Mouse (Mus musculus) liver, embryonic 14.5 days (tissue): ENCODE measurements around the gene Ifitm2. TPM values are rescaled to one million over a fixed set of nuclear protein-coding genes. Genes with fewer than 3 reads are reported as not detected.

Experiments used
- ATAC-seq: fragments of 200-750 bp; cut with Nextera tagmentation; 2 replicates; pipeline ENCODE4 v1.8.0; 2017; ENCODE audit warnings: moderate number of reproducible peaks, mild to moderate bottlenecking, moderate library complexity; ENCODE audit not compliant: insufficient read depth
- DNase-seq, 3 experiments: peaks; one replicate each; pipeline ENCODE4 v3.0.0-alpha.2; 2012 to 2013; ENCODE audit warnings: low read depth in 3 of 3, low spot score in 3 of 3
- H3K27ac ChIP-seq: fragments of 300-500 bp; sonication (generic); 2 replicates; pipeline ENCODE4 v1.5.1; 2014; ENCODE audit warnings: moderate library complexity, mild to moderate bottlenecking, control low read depth, inconsistent platforms
- H3K27me3 ChIP-seq: fragments of 300-500 bp; sonication (generic); 2 replicates; pipeline ENCODE4 v1.6.1; 2014; ENCODE audit warnings: mild to moderate bottlenecking, low read length, moderate library complexity; ENCODE audit not compliant: control insufficient read depth, insufficient read depth
- H3K36me3 ChIP-seq: fragments of 300-500 bp; sonication (generic); replicated peaks from 2 replicates; pipeline ENCODE4 v1.6.1; 2014; ENCODE audit warnings: low read depth; ENCODE audit not compliant: control insufficient read depth, insufficient read depth
- H3K4me1 ChIP-seq, 2 experiments: fragments of 200-500 bp in 1 of 2; fragments of 300-500 bp in 1 of 2; sonication (generic) in 1 of 2; replicated peaks; 2 replicates each; pipeline ENCODE4 v1.6.1; 2012 to 2014; ENCODE audit warnings: antibody characterized with exemption in 1 of 2, inconsistent platforms in 1 of 2, low read length in 1 of 2; ENCODE audit not compliant: control insufficient read depth in 2 of 2, insufficient read depth in 2 of 2
- H3K4me2 ChIP-seq: fragments of 300-500 bp; sonication (generic); 2 replicates; pipeline ENCODE4 v1.6.1; 2014; ENCODE audit warnings: low read depth, mild to moderate bottlenecking, control low read depth, moderate library complexity
- H3K4me3 ChIP-seq, 2 experiments: fragments of 200-500 bp in 1 of 2; fragments of 300-500 bp in 1 of 2; sonication (generic) in 1 of 2; 2 replicates each; pipeline ENCODE4 v1.5.1; 2012 to 2014; ENCODE audit warnings: low read depth in 2 of 2, low read length in 2 of 2, mild to moderate bottlenecking in 2 of 2, control low read depth in 1 of 2, inconsistent platforms in 1 of 2, moderate library complexity in 1 of 2; ENCODE audit not compliant: insufficient read depth in 1 of 2
- H3K9ac ChIP-seq: fragments of 300-500 bp; sonication (generic); replicated peaks from 2 replicates; pipeline ENCODE4 v1.6.1; 2014; ENCODE audit warnings: mild to moderate bottlenecking, control low read depth, moderate library complexity
- H3K9me3 ChIP-seq: fragments of 300-500 bp; sonication (generic); 2 replicates; pipeline ENCODE4 v1.6.1; 2016; ENCODE audit warnings: low read length, mixed read lengths; ENCODE audit not compliant: control insufficient read depth
- CTCF ChIP-seq: IDR thresholded peaks from 2 replicates; pipeline ENCODE4 v1.5.1; 2016; ENCODE audit warnings: antibody characterized with exemption, low read depth, control low read depth
- EP300 ChIP-seq: IDR thresholded peaks from 2 replicates; pipeline ENCODE4 v1.6.1; 2016; ENCODE audit warnings: antibody characterized with exemption, low read depth
- WGBS: fragments of 180-500 bp; shearing (Covaris S2); extraction: QIAGEN DNeasy Blood & Tissue Kit; methylation state at CpG from one replicate; pipeline ENCODE4 v1.1.7; 2014; ENCODE audit not compliant: insufficient replicate concordance; 5-methylcytosine and 5-hydroxymethylcytosine counted together
- polyA plus RNA-seq, 2 experiments: library from polyadenylated mRNA; depleted of rRNA in 1 of 2; stranded (reverse) in 1 of 2; unstranded in 1 of 2; fragments of >200 nt; fragmentation: Nextera tagmentation in 1 of 2; extraction: Ambion mirVana in 1 of 2; gene quantifications; 2 replicates each; pipeline versions ENCODE4 v1.2.1 to v1.2.3; 2012 to 2014

The Ifitm2 gene
- polyA plus RNA-seq, 2 experiments = 217 to 432 TPM

GRCm38 (mm10) chr7:140967862-140968591 is 12.2 kb upstream of the Ifitm2 start:
- no peak overlapping the region for H3K4me3 ChIP-seq
- no peak overlapping the region for H3K4me2 ChIP-seq
- H3K9ac ChIP-seq = no peak overlapping the region
- no peak for ATAC-seq
- no peaks in the 10 kb centered on the region for H3K36me3 ChIP-seq
- 16% methylated on average over 14 of the region's 14 CpGs for WGBS
- no peaks in the 10 kb centered on the region for H3K27me3 ChIP-seq
- TF ChIP-seq CTCF = no peak
- TF ChIP-seq EP300 = no peak
- no peaks in the 10 kb centered on the region for H3K9me3 ChIP-seq
- DNase-seq = no peak
- H3K4me1 ChIP-seq = peaks cover 0 to 22% of the 10 kb centered on the region in 2 experiments; a peak in 2 of 4 replicates
- H3K27ac ChIP-seq = no peak overlapping the region

DNA sequence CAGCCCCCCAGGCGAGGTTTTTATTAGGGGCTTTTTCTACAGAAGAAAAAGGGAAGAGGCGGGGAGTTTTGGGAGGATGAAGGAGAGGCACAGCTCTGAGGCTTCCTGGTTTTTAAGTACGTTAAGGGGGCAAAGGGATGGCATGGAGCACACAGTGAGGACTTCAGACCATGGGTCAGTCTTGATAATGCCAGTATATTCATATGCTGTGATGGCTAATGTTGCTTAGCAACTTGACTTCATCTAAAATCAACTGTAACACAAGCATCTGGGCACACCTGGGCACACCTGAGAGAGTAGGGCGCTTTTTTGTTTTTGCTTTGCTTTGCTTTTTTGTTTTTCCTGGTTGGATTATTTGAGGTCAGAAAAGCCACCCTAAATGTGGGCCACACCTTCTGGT is 11.1 kb upstream of the Ifitm2 start, which contains the start of gene Ifitm1:
Gene Ifitm1, plus strand, starts transcription at position 301 of the 400 bp plus-strand sequence.
- ATAC-seq = no peak
- Histone ChIP-seq H3K4me3 (no peak within 1 kb of the TSS), H3K36me3 (no peaks in the 10 kb centered on the region), H3K4me2 (no peak within 1 kb of the TSS), H3K9me3 (no peaks in the 10 kb centered on the region), H3K27me3 (no peaks in the 10 kb centered on the region), H3K4me1 (peaks cover 0 to 22% of the 10 kb centered on the region in 2 experiments; a peak in 2 of 4 replicates), H3K9ac (no peak within 1 kb of the TSS), H3K27ac (no peak within 1 kb of the TSS)
- WGBS = 54% methylated on average over 4 of the region's 4 CpGs
- DNase-seq = no peak
- TF ChIP-seq EP300 = no peak
- TF ChIP-seq CTCF = no peak

DNA sequence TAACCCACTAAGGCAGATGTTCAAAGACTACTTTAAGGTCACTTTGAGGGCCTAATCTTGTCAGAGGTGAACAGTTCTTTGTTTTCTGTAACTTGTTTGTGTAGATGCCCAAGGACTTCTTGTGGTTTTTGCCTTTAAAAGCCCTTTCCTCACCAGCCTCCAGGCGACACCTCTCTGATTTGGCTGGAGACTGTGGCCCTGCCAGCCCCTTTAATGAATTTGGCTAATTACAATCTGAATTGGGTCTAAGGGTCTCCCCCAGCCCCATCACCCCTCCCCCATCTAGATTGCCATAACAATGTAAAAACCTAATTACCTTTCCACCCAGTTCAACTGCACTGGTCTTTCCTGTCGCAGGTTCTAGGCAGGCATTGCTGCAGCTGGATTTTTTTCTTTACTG is 6.9 kb upstream of the Ifitm2 start:
- WGBS = 69% methylated on average over 2 of the region's 2 CpGs

GRCm38 (mm10) chr7:140961416-140961815 is 5.6 kb upstream of the Ifitm2 start:
- no peaks in the 10 kb centered on the region for H3K27me3 ChIP-seq
- DNase-seq (no peak), ATAC-seq (no peak)
- no peaks in the 10 kb centered on the region for H3K9me3 ChIP-seq
- no peak overlapping the region for H3K4me3 ChIP-seq
- no peak overlapping the region for H3K9ac ChIP-seq
- H3K27ac ChIP-seq = no peak overlapping the region
- TF ChIP-seq CTCF (no peak), EP300 (no peak)
- H3K4me1 ChIP-seq = peaks cover 0 to 6% of the 10 kb centered on the region in 2 experiments; a peak in 2 of 4 replicates
- H3K36me3 ChIP-seq = no peaks in the 10 kb centered on the region
- WGBS = 55% methylated on average over 2 of the region's 2 CpGs
- H3K4me2 ChIP-seq = no peak overlapping the region

More for the DNA sequence above, 6.9 kb upstream of the Ifitm2 start:
- no peak overlapping the region for H3K27ac ChIP-seq
- no peak overlapping the region for H3K4me2 ChIP-seq
- H3K9me3 ChIP-seq = no peaks in the 10 kb centered on the region
- H3K4me3 ChIP-seq = no peak overlapping the region
- DNase-seq (no peak), ATAC-seq (no peak)
- H3K27me3 ChIP-seq = no peaks in the 10 kb centered on the region
- H3K4me1 ChIP-seq = peaks cover 0 to 3% of the 10 kb centered on the region in 2 experiments; a peak in 2 of 4 replicates
- TF ChIP-seq CTCF (no peak), EP300 (no peak)
- no peak overlapping the region for H3K9ac ChIP-seq
- H3K36me3 ChIP-seq = no peaks in the 10 kb centered on the region

DNA sequence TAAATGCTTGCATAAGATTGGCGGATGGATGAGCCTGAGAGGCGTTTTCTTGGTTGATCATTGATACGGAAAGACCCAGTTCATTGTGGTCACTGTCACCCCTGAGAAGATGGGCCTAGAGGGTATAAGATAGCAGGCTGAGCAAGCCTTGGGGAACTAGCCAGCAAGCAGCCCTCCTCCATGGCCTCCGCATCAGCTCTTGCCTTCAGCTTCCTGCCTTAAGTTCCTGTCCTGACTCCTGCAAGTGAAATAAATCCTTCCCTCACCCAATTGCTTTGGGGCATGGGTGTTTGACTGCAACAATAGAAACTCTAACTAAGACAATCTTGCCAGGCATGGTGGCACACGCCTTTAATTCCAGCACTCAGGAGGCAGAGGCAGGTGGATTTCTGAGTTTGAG is 4.2 kb upstream of the Ifitm2 start:
- H3K9ac ChIP-seq = no peak overlapping the region
- no peak overlapping the region for H3K4me3 ChIP-seq
- no peak overlapping the region for H3K27ac ChIP-seq
- H3K4me1 ChIP-seq = peaks cover 3 to 11% of the 10 kb centered on the region in 2 experiments; a peak in 3 of 4 replicates
- no peaks in the 10 kb centered on the region for H3K27me3 ChIP-seq
- ATAC-seq (no peak), DNase-seq (no peak)
- no peak overlapping the region for H3K4me2 ChIP-seq
- no peaks in the 10 kb centered on the region for H3K36me3 ChIP-seq
- WGBS = 40% methylated on average over 5 of the region's 5 CpGs
- TF ChIP-seq CTCF = no peak
- TF ChIP-seq EP300 = no peak
- no peaks in the 10 kb centered on the region for H3K9me3 ChIP-seq
